Mouse (Mus musculus) urinary bladder, adult 18-20 months (tissue): ENCODE measurements at regions not wholly inside any gene's neighbourhood (a gene's known extent, or its start where the extent isn't known, plus 50 kb on each side); places are given as distances from the start of the nearest gene placed in this dataset.
"Not testable (repeated sequence)": the region's sequence is repeated elsewhere in the genome, so short reads cannot be mapped to it uniquely, and the experiment has no call there.

Experiments used
- DNase-seq, 2 experiments: peaks; one replicate each; pipeline ENCODE4 v3.0.0; 2022; ENCODE audit warnings: low spot score in 2 of 2, mixed read lengths in 2 of 2

DNA sequence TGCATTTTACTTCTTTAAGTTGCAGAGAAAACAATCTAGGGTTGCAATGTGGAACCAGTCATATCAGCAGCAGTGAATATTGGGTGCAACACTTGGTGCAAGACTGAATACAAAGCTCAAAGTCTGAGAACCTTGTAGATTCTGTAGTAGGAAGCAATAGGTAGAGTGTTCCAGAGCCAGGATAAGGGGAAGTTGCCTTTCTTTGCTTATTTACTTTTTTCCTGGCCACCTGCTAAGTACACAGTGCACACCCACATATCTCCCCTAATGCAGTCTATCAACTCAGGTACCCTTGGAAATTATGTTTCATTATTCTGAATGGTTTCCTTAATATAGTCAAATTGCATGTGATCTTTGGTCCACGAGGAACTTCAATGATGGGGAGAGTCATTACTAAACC is 464.9 kb downstream of the Inhba start:
- DNase-seq: no peak

DNA sequence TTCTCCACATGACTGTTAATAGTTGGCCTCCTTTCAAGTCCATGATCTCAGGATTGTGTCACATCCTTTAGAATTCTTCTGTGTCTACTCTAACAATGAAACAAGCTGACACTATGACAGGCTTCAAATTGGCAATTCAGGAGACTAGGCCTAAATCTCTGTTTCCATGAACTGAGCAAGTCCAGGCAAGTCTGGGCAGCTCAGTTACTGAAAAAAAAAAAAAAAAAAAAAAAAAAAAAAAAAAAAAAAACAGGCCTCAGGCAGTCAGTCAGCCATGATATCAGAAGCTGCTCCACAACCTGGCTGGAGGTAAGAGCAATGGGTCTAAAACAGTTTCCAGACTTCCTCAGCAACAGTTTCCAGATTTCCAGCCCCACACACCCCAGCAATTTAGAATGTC is 475.6 kb downstream of the Inhba start:
- no peak for DNase-seq

DNA sequence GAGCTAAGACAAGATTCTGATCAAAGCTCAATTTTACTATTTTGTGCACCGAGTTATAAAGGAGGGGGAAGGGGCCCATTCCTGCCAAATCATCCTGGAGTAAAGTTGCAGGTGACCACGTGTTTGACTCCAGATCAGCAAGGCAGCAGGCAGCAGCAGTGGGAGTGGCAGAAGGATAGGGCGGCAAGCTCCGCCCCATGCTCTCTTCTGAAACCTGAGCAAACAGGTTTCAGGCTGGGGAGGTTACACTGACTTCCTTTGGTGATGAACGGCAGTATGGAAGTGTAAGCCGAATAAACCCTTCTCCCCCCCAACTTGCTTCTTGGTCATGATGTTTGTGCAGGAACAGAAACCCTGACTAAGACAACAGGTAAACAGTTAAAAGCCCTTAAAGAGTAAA is 479.0 kb downstream of the Inhba start:
- not testable (repeated sequence) for DNase-seq

DNA sequence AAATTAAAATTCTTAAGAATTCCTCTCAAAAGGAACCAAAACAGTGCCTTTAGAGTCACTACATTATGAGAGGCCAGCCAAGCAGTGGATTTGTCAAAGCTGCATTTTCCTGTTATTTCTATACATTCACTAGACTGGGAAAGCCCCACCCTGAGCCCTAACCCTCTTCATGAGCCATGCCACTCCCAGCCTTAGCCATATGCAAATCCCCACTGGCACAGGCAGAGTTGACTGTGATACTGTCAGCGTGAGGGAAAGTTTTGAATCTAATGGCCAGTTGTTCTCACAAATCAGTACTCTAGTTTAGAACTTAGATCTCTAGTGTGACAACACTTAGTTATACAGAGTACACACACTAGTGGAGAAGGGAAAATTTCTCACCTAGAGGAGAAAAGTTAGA is 486.4 kb downstream of the Inhba start:
- DNase-seq: no peak

DNA sequence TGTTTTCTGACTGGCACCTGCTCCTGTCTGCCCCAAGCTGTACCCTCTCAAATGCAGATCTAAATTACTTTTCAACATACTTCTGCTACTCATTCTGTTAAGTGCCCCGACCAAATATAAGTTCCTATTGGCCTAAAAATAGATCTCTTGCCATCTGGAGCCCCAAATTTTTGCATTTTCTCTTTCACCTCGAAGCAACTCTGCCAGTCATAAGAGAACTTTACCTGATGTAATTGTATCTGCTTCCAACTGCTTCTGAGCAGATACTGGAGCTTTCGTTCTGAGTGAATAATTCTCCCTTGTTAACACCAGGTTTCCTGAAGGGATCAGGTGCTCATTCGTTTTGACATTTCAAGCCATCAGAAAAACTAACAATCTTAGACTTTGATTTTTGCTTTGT is 501.2 kb downstream of the Inhba start:
- DNase-seq: no peak

DNA sequence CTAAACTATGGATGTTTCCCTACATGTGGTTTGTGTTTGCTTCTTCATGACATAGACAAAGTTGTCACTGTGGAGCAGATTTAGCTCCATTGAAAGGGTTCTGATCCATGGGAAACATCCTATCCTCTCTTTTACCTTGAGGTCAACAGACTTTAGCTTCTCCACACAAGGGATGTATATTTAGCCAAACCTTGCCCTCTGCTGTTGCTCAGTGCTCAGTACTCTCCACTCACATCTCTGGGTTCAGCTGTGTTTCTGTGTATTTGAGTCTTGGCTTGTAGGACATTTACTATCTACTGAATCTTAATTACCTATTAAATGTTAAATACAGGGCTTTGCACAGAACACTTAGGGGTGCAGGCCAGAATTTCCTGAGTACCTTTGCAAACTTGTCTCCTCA is 503.5 kb downstream of the Inhba start:
- no peak for DNase-seq

DNA sequence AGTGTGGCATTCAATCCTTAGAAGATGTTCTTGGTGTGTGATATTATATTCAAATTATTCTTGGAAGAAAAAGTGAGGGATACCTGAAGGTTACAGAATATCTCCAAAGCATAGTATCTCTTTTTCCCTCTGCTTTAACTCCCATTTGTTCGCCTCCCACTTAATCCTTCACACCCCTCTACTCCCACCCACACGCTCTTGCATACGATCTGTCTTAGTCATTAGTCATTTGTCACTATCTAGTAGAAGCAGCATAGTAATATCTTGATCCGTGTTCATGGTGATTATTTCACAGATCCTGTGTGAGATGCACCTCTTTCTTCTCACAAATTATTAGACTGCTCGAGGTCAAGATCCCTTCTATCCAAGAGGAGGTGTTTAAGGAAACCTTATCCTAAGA is 517.4 kb downstream of the Inhba start:
- no peak for DNase-seq

DNA sequence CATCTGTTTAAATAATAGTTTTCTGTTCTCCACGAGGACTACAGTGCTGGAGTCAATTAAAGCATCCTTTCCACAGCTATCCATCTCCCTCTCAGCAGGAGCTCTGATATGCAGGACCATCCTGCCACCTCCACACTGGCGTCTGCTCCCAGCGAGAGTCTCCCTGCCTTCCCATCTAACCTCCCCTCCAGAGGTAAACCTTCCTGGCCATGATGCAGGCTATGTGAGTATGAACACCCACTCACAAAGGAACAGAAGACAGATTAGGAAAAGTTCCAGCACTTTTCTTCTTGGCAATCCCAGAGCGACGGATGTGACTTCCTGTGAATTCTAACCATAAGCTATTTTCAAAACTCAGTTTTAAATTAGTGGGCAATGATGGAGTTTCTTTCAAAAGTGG is 532.1 kb downstream of the Inhba start:
- DNase-seq: no peak

DNA sequence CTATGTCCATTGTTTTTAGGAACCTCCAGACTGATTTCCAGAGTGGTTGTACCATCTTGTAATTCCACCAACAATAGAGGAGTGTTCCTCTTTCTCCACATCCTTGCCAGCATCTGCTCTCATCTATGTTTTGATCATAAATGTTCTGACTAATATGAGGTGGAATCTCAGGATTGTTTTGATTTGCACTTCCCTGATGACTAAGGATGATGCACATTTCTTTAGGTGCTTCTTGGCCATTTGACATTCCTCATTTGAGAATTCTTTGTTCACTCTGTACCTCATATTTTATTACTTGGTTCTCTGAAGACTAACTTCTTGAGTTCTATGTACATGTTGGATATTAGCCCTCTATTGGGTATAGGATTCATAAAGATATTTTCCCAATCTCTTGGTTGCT is 538.4 kb downstream of the Inhba start:
- DNase-seq: no peak

DNA sequence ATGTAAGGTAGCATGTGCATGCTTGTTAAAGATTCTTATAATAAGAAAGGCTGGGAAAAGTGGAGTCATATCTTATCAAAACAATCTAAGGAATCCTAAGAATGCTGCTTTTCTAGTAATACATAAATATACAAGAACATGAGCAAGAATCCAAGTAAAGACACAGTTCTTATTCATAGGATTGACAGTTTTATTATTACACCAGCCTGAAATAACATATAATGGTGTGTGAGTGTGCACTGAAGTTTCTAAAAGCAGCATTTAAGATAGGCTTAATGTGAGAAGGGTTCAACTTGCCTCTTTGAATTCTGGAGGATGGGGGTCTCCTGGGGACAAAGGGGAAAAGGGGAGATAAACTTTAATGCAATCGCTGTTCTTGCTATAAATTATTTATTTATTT is 553.3 kb downstream of the Inhba start:
- no peak for DNase-seq

DNA sequence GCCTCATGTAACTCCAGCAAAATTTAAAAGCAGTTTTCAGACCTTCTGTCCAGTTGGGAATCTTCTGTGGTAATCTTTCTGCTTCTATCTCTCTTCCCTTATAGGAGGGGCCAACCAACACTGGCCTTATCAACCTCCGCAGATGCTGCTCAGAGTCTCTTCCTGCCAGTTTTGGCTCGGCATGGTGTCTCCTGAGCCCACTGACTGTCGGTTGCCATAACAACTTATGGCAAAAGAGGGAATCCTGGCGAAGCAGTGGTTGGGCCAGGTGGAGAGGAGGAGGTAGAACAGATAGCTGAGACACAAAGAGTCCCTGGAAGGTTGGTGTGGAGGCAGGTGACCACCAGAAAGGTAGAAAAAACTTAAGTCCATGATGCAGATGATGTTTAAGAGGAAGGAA is 562.4 kb downstream of the Inhba start:
- no peak for DNase-seq

DNA sequence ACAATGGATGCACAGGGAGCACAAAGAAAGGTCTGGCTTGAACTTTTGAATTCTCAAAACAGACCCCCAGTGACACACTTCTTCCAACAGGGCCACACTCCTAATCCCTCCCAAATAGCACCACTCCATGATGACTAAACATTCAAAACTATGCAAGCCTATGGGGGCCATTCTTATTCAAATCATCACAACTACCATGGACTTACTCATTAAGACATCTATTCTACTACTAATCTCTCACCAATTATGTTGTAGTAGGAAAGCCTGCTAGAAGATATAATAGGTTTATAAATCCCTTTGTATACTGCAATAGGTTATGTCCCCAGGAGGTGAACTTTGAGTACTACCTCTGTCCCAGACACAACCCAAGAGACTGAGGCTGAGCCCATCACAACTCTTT is 574.6 kb downstream of the Inhba start:
- no peak for DNase-seq

DNA sequence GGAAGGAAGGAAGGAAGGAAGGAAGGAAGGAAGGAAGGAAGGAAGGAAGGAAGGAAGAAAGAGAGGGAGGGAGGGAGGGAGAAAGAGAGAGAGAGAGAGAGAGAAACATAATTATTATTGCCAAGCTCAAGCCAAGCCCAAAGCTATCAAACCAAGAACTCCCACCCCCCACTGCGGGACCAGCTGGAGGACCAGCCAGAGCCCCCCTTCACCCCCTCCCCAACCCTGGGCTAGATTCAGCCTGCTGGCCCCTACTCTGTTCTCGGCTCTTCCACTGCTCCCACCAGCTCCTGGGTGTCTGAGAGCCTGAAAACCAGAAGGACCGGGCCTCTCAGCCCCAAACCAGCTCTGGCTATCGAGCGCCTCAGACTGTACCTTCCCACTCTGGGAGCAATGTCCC is 608.1 kb downstream of the Inhba start:
- DNase-seq: no peak

DNA sequence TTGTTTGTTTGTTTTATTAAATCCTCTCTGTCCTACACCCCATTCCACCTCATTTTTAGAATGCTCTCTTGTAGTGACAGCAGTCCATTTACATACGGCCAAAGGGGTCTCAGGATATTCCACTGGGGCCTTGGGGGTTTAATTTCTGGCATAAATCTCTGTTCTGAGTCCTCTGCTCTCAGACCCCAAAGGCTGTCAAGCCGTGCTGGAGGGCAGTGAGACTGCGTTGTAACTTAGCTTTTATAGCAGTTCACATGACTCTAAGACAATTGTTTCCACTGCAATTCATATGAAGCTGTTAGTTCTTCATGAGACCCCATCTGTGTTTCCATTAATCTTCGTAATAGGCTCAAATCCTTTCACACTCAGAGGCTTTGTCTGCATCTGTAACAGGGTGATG is 614.9 kb downstream of the Inhba start:
- no peak for DNase-seq

DNA sequence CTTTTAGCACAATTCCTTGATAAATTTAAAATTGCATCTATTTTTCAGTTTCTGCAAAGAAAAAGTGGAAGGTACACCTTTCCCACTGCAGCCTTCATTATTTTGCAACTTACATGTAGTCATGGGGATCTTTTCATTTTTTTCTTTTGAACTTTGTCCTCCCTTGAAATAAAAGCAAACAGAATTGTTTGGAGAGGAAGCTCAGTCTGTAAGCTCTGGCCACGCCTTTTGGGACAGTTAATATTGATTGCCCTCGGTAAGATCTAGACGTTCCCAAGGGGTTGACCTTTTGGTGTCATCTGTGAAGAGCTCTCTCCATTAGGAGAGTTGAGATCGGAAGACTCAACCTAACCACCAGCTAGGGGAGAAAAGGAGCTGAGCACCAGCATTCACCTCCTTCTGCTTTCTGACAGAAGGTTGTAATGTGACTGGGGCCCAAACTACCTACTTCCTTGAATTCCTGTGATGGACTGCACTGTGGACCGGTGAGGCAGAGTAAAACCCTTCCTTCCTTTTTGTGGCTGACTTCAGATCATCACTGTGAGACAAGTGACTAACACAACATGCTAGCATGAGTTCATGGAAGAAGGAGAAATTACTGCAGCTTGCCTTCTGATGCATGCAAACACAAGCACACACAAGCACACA is 621.9 kb downstream of the Inhba start:
- no peak for DNase-seq

DNA sequence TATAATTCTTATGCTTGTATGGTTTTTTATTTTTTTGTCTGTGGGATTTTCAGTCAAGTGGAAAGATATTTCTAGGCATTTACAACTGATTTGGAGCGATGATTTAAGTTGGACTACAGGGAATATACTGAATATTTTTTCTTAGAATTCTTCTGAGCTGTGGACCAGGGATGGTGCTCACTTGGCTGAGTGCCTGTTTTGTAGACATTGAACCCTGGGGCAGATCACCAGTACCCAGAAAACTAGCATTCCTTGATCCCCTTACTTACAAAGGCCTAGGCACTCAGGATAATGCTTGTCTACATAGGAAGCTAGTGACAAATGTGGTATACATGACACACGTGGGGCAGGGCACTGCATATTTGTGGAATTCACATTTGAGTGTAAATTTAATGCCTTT is 624.6 kb downstream of the Inhba start:
- no peak for DNase-seq

DNA sequence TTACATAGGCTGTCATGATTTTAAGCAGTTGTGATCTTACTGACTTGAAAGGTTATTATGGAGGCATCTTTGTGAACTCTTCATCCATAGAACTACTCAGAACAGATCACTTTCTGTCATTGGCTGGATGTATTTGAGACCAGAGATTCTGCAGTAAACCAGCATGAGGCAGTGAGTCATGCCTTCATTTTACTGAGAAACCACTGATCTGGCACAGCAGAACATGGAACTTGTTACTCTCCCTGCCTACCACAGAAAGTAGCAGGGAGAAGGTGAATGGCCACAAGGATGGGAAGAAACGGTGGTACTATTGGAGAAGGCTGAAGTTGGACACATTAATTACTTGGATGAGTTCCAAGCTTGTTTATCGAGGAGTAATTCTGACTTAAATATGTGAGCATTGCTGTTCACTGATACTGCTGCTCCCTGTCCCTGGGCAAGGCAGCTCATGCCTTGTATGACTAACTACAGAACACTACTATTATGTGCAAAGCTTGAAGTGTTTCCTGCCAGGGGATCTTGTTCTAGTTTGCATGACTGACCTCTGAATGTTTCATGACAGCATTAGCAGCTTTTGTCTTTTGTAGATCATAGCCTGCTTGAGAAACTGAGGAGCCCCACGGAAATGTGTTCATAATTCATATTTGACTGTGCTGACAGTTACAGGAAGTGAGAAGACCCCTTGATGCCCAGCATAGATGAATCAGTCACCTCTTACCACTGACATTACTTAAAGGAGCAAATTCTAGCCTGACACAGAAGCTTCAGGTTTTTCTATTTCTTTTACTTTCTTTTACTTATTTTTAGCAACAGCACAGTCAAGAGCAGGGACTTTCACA is 630.2 kb downstream of the Inhba start:
- no peak for DNase-seq

DNA sequence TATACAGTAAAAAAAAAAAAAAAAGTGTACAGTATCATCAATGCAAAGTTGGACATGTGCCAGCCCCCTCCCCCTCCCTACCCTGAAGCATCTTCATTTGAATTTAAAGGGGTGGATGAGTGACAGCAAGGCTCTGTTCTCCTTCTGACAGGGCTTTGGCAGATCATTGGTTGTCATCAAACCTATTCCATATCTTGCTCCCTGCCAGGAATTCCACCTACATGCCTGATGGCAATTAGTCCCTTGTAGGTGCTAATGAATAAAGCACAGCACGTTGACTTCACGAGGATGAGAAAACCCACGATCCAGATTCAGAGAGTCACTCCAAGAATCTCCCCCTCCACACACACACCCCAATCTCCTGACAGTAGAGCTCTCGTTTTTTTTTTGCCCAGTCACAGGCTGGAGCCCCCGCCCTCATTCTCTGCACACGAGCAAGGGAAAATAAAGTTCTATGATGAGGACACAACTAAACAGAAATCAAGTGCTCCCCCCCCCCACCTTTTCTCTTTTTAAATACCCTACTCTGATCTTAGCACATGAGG is 630.9 kb downstream of the Inhba start:
- no peak for DNase-seq

DNA sequence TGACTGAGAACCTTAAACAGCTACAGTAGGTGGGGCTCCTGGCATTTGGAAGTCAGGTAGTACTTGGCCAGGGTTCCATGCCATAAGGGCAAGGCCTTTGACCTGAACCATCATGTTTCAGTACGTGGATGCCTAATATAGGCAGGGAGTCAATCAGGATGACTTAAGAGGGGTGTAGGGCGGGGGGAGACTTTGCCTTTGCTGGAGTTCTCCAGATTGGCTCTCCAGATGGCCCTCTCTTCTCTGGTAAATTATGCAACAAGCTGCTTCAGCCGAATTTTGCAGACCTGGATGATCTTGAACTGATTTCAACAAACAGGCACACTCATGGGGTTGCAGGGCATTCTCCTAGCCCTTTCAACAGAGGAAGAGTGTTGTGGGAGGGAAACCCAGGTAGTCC is 633.7 kb downstream of the Inhba start:
- DNase-seq: no peak

DNA sequence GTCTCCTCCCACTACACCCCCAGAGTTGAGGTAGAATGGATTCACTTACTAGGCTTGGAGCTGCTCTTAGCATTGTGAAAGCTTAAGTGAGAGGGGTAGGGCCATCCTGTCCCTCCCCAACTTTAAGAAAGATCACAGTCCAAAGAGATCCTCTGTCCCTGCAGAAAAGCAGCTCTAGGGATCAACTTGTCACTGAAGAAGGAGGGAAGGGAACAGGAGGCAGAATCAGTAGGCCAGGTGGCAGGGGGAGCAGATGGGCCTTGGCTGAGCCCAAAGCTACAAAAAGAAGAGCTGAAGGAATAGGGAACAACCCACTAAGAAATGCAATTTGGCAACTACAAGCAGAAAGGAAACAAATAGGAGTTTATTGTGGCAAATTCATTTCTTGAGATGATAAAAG is 634.4 kb downstream of the Inhba start:
- no peak for DNase-seq

DNA sequence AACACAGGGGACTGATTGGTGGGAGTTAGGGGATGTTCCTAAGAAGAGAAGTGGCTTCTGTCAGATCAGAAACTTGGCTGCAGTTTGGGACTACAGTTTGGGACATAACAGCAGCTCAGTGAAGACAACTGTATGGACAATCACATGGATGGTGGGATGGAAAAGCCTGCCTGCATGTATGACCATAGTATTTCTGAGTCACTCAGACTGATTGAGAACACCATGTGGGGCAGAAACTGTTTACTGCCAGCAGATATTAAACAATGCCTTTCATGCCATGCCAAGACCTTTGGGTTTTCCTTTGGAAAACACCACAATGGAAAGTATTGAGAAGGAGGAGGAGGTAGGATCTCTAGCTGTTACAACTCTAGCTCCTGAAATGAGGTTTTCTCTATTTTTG is 635.0 kb downstream of the Inhba start:
- DNase-seq: no peak

DNA sequence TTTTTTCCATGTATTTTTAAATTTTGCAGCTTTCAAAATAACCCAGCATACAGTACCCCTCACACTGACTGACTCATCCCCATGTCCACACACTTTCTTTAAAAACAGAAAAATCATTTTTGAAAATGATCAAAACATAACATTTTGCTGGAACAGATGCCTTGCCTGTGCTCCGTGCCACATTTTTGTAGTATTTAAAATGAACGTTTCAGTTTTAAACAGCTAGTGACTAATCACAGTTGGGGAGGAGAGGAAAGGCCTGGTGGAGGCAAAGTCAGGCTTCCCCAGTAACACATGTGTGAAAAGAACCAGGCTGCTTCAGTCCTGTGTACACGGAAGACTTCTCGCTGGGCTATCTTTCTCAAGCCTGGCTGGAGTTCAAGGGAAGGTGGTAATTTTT is 644.5 kb downstream of the Inhba start:
- DNase-seq: no peak

DNA sequence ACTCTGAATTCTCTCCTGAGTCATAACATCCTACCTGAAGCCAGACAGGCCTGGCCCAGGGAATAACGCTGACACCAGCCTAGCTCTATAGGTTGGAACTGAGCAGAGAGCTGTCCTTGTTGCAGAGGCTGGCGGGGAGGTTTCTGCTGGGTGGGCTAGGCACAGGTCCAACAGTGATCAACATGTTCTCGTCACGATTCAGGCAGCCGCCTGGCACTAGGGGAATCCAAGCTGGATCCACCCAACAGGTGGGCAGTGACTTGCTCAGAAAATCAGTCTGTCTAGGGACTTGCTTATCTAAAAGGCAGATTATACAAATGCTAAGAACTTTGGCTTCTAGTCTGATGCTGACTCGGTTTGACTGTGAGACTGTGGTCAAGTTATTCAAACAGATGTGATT is 648.2 kb downstream of the Inhba start:
- DNase-seq: no peak
